Mouse (Mus musculus) spleen, postnatal 14 days (tissue): Measurements from ENCODE around the gene Sprr2d.

Experiments
- DNase-seq, 2 experiments: peaks; one replicate each; pipeline ENCODE4 v3.0.0; 2021 to 2022; ENCODE audit warnings: low spot score in 2 of 2

The Sprr2d gene

DNA sequence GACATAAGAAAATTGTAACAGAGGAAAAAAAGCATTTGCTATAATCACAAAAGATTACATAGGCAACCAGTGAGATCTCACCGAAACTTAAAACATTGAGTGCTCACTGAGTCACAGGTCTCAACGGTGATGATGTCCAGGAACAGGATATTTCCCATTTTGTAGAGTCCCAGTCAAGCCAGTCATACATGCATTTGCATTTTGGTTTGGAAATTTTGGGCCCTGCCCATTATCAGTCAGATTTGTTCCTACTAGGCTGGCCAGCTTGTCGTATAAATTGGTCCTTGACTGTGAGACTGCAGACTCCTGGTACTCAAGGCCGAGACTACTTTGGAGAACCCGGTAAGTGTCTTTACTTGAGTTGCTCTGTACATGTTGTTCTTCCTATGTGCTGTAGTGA is at the start of gene Sprr2d:
Gene Sprr2d (plus strand): TSS at position 301 of the 400 bp plus-strand sequence.
- no peak for DNase-seq

DNA sequence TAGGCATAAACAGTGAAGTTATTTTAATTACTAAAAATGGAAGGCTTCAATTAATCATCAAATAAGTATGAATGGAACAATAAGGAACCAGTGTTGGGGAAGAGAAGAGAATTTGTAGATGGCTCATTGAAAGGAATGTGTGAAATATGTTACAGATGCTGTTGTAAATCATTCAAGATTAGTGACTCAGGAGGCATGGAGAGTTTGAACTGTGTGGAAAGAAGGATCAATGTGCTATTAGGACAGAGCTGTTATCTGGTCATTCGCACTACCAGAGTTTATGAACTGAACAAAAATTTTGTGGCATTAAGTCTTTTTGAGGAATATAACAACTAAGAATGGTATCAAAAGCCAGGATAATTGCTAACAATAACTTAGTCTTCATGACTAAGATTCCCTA is 31.5 kb upstream of the Sprr2d start:
- no peak for DNase-seq

DNA sequence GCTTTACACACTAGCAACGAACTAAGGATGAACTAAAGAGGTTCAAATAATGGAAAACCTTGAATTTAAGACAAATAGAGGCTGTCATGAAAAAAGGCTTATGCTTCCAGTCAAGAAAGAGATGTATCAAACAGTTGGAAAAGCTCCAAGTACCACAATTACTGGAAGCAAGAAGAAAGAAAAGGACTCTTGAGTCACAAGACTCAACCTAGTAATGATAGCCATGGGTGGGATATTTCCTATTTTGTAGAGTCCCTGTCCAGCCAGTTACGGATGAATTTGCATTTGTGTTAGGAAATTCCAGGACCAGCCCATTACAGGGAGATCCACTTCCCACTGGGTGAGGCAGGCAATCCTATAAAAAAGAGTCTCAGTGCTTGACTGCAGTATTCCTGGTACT is 22.6 kb upstream of the Sprr2d start, which contains the start of gene Sprr2b:
Gene Sprr2b (plus strand): TSS at position 301 of the 400 bp plus-strand sequence.
- DNase-seq: no peak

DNA sequence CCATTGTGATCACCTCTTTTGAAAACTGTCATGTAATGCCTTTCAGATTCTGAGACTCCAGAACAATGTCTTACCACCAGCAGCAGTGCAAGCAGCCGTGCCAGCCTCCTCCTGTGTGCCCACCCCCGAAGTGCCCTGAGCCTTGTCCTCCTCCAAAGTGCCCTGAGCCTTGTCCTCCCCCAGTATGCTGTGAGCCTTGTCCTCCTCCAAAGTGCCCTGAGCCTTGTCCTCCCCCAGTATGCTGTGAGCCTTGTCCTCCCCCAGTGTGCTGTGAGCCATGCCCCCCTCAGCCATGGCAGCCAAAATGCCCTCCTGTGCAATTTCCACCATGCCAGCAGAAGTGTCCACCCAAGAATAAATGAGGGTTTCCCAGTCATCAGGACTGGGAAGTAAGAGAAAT is 21.6 kb upstream of the Sprr2d start:
- no peak for DNase-seq

DNA sequence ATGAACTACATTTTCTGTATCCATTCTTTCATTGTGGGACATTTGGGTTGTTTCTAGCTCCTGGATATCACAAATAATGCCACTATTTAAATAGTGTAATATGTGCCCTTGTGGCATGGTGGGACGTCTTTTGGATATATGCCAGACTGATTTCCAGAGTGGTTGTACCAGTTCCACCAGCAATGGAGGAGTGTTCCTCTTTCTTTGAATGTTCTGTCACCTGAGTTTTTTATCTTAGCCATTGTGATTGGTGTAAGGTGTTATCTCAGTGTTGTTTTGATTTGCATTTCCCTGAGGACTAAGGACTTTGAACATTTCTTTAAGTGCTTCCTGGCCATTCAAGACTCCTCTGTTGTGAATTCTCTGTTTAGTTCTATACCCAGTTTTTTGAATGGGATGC is 2.7 kb upstream of the Sprr2d start:
- DNase-seq: no peak

DNA sequence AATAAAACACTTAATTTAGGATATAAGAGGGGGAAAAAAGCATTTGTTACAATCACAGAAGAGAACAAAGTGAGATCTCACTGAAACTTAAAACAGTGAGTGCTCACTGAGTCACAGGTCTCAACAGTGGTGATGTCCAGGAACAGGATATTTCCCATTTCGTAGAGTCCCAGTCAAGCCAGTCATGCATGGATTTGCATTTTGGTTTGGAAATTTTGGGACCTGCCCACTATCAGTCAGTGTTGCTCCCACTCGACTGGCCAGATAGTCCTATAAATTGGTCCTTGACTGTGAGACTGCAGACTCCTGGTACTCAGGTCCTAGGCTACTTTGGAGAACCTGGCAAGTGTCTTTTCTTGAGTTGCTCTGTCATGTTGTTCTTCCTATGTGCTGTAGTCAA is 12.9 kb downstream of the Sprr2d start, which contains the start of gene Sprr2e:
Gene Sprr2e (plus strand): TSS at position 301 of the 400 bp plus-strand sequence.
- DNase-seq: no peak

DNA sequence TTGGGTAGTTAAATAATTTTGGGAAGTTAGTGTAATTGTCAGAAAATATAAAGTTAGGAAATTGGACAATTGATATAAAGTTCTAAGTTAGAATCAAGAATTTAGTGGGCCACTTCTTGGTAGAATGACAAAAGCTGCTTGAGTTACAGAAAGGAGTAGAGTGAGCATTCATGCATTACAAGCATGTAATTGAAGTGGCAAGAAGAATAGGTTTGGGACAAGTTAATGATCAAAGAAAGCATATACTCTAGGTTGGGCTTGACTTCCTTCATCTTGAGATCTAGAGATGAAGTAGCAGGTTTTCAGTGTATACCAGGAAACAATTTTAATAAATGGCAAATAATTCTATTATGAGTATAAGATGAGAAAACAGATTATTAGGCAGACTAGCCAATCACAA is 22.7 kb downstream of the Sprr2d start:
- no peak for DNase-seq

DNA sequence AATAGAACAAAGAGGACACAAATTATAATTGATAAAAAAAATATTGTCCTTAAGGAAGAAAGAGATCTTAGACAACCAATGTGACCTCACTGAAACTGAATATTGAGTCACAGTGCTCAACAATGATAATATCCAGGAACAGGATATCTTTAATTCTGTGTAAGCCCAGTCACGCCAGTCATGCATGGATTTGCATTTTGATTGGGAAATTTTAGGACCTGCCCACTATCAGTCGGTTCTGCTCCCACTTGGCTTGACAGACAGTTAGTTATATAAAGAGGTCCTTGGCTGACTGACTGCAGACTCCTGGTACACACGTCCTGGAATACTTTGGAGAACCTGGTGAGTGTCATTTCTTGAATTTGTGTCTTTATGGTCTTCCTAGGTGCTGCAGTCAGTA is 25.9 kb downstream of the Sprr2d start, which contains the start of gene Sprr2f:
Gene Sprr2f (plus strand): TSS at position 301 of the 400 bp plus-strand sequence.
- no peak for DNase-seq

DNA sequence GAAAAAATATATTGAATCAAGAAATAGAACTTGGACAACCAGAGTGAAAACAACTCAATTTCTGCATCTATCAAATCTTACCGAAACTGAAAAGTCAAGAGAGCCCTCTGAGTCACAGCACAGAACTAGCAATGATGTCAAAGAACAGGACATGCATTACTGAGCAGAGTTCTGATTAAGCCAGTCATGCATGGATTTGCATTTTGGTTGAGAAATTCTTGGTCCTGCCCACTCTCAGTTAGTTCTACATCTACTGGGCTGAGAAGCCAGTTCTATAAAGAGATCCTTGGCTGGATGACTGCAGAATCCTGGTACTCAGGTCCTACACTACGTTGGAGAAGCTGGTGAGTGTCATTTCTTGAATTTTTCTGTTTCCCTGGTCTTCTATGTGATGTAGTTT is 34.7 kb downstream of the Sprr2d start:
- no peak for DNase-seq

DNA sequence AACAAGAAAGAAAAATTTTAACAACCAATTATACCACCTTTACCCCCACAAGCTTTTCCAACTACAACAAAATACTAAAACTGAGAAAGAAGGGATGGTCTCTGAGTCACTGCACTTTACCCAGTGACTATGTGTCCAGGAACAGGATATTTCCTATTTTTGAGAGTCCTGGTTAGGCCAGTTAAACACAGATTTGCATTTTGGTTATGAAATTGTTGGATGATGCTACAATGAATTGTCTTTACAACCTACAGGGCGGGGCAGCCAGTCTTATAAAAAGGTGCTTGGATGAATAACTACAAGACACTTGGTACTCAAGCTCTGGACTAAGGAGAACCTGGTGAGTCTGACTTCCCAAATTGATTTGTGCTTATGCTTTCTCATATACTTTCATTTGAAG is 46.4 kb downstream of the Sprr2d start, which contains the start of gene Sprr2h:
Gene Sprr2h (plus strand): TSS at position 301 of the 400 bp plus-strand sequence.
- DNase-seq: no peak
